Mouse (Mus musculus): Measurements from ENCODE around the gene Mydgf. TPM values are rescaled to one million over a fixed set of nuclear protein-coding genes. Genes with fewer than 3 reads are reported as not detected.

Mydgf gene
- polyA plus RNA-seq, 1 experiment: 86.4 TPM

DNA sequence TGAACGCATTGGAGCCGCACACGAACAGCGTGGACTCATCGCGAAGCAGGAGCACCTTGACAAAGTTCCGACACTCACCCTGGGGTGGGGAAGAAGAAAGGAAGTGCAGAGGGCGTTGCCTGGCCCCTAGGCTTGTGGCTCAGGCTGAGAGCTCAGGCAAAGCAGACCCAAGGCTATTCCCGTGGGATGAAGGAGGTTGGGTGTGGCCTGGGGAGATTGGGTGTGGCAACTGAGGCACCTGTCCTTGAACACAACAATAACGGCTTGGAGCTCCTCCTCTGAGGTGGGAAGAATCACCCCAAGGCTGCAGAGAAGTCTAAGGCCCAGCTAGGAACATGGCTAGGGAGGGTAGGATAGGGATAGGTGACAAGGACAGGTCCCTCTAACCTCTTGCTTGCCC is 52.6 kb downstream of the Mydgf start:
- Histone ChIP-seq H3K27me3 (ENCODE audit: control insufficient read depth, insufficient read depth, low read length) (no peaks in the 10 kb centered on the region), H3K27ac (ENCODE audit: insufficient read depth, low read depth, low read length) (no peak overlapping the region), H3K4me1 (ENCODE audit: control insufficient read depth, insufficient read depth, insufficient read length, low read length) (peaks cover 14% of the 10 kb centered on the region), H3K4me3 (ENCODE audit: low read depth, low read length) (no peak overlapping the region), H3K36me3 (ENCODE audit: control insufficient read depth, insufficient read depth, low read length) (no peaks in the 10 kb centered on the region)
- WGBS: 76% methylated on average over 10 of the region's 10 CpGs
- TF ChIP-seq POLR2A (IDR thresholded peaks at IDR 0.05; ENCODE audit: low read depth, low read length) (no peak), CTCF (IDR thresholded peaks at IDR 0.05; ENCODE audit: extremely low read depth, insufficient read length, insufficient replicate concordance, low read depth, low read length) (no peak)

DNA sequence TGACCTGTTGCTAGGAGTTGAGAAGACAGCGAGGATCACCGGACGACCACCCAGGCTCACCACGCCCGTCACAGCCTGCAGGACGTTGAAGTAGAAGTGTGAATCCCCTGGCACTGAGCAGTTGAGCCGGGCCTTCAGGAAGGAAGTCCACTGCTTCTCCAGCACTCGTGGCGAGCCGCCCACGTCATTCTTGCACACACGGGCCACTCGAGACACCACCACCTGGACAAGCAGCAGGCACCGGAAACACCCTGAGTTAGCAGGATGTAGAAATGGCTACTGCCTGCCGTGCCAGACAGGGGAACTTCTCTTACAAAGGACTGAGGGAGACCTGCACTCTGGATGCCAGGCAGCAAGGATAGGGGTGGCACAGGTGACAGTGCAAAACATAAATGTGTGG is 55.5 kb downstream of the Mydgf start:
- no peak for TF ChIP-seq CTCF (IDR thresholded peaks at IDR 0.05; ENCODE audit: extremely low read depth, insufficient read length, insufficient replicate concordance, low read depth, low read length)
- TF ChIP-seq POLR2A (IDR thresholded peaks at IDR 0.05; ENCODE audit: low read depth, low read length): no peak
- H3K27ac ChIP-seq (ENCODE audit: insufficient read depth, low read depth, low read length): no peak overlapping the region
- no peaks in the 10 kb centered on the region for H3K27me3 ChIP-seq (ENCODE audit: control insufficient read depth, insufficient read depth, low read length)
- peaks cover 9% of the 10 kb centered on the region for H3K4me1 ChIP-seq (ENCODE audit: control insufficient read depth, insufficient read depth, insufficient read length, low read length)
- H3K36me3 ChIP-seq (ENCODE audit: control insufficient read depth, insufficient read depth, low read length): no peaks in the 10 kb centered on the region
- H3K4me3 ChIP-seq (ENCODE audit: low read depth, low read length): no peak overlapping the region
- 71% methylated on average over 15 of the region's 15 CpGs for WGBS

DNA sequence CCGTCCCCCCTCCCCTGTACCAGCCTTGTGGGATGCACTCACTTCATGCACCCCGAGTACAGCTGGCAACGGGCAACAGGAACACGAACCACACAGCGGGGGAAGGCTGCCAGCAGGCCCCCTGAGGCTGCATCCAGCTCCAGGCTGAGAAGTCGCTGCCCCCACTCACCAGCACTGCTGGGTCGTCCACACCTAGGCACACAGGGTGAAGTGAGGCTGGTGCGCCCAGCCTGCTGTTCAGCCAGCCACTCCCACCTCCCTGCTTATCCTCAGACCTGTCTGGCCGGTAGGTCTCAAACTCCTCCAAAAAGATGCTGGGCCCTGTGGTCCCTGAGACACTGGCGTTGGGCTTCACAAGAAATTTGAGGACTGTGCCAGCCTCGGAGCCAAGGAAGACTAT is 57.5 kb downstream of the Mydgf start:
- Histone ChIP-seq H3K27me3 (ENCODE audit: control insufficient read depth, insufficient read depth, low read length) (no peaks in the 10 kb centered on the region), H3K27ac (ENCODE audit: insufficient read depth, low read depth, low read length) (no peak overlapping the region), H3K4me1 (ENCODE audit: control insufficient read depth, insufficient read depth, insufficient read length, low read length) (peaks cover 5% of the 10 kb centered on the region; the same call in 1 of the 2 replicates), H3K4me3 (ENCODE audit: low read depth, low read length) (no peak overlapping the region), H3K36me3 (ENCODE audit: control insufficient read depth, insufficient read depth, low read length) (no peaks in the 10 kb centered on the region)
- no peak for TF ChIP-seq POLR2A (IDR thresholded peaks at IDR 0.05; ENCODE audit: low read depth, low read length)
- no peak for TF ChIP-seq CTCF (IDR thresholded peaks at IDR 0.05; ENCODE audit: extremely low read depth, insufficient read length, insufficient replicate concordance, low read depth, low read length)
- 86% methylated on average over 11 of the region's 11 CpGs for WGBS

Other genes starting within 250 kb of the Mydgf start
- gene Zfp119b, start 234.4 kb downstream of the Mydgf start, polyA plus RNA-seq (2012; rRNA removed): 0.09 TPM in 1 of 2 replicates, not detected in the other
- gene Ebi3, start 231.3 kb downstream of the Mydgf start, polyA plus RNA-seq (2012; rRNA removed): 4.9 and 7.5 TPM in 2 replicates
- gene Yju2, start 224.8 kb downstream of the Mydgf start, polyA plus RNA-seq (2012; rRNA removed): 3.4 and 7.9 TPM in 2 replicates
- 1.1 and 3.4 TPM in 2 replicates for gene Shd, start 213.5 kb downstream of the Mydgf start, polyA plus RNA-seq (2012; rRNA removed)
- 0.83 and 3.2 TPM in 2 replicates for gene Fsd1, start 197.4 kb downstream of the Mydgf start, polyA plus RNA-seq (2012; rRNA removed)
- gene Stap2, start 178.3 kb downstream of the Mydgf start, polyA plus RNA-seq (2012; rRNA removed): 87.8 and 224 TPM in 2 replicates
- gene Mpnd, start 178.2 kb downstream of the Mydgf start, polyA plus RNA-seq (2012; rRNA removed): 129 and 424 TPM in 2 replicates
- gene Sh3gl1, start 147.3 kb downstream of the Mydgf start, polyA plus RNA-seq (2012; rRNA removed): 41.8 and 78.2 TPM in 2 replicates
- 1.9 and 4.1 TPM in 2 replicates for gene Chaf1a, start 143.5 kb downstream of the Mydgf start, polyA plus RNA-seq (2012; rRNA removed)
- gene Ubxn6, start 108.9 kb downstream of the Mydgf start, polyA plus RNA-seq (2012; rRNA removed): 27.4 and 57.1 TPM in 2 replicates
- 23.1 and 24.2 TPM in 2 replicates for gene Hdgfl2, start 104.3 kb downstream of the Mydgf start, polyA plus RNA-seq (2012; rRNA removed)
- gene Plin4, start 74.1 kb downstream of the Mydgf start, polyA plus RNA-seq (2012; rRNA removed): 6.2 and 8.9 TPM in 2 replicates
- 0.04 and 0.05 TPM in 2 replicates for gene Plin5, start 66.3 kb downstream of the Mydgf start, polyA plus RNA-seq (2012; rRNA removed)
- gene Lrg1, start 61.9 kb downstream of the Mydgf start, polyA plus RNA-seq (2012; rRNA removed): 10.6 and 28.7 TPM in 2 replicates
- 6.4 and 12.2 TPM in 2 replicates for gene Sema6b, start 43.6 kb downstream of the Mydgf start, polyA plus RNA-seq (2012; rRNA removed)
- 4.2 and 10.3 TPM in 2 replicates for gene Tnfaip8l1, start 21.4 kb downstream of the Mydgf start, polyA plus RNA-seq (2012; rRNA removed)
- 27.4 and 39.4 TPM in 2 replicates for gene Dpp9, start 35.0 kb upstream of the Mydgf start, polyA plus RNA-seq (2012; rRNA removed)
- 21.3 and 22.9 TPM in 2 replicates for gene Fem1a, start 72.9 kb upstream of the Mydgf start, polyA plus RNA-seq (2012; rRNA removed)
- gene Ticam1, start 92.9 kb upstream of the Mydgf start, polyA plus RNA-seq (2012; rRNA removed): 39.7 and 96.6 TPM in 2 replicates
- gene Plin3, start 109.0 kb upstream of the Mydgf start, polyA plus RNA-seq (2012; rRNA removed): 137 and 299 TPM in 2 replicates
- not detected in 2 replicates for gene Arrdc5, start 116.4 kb upstream of the Mydgf start, polyA plus RNA-seq (2012; rRNA removed)
- gene Uhrf1, start 119.4 kb upstream of the Mydgf start, polyA plus RNA-seq (2012; rRNA removed): 7.6 and 16.3 TPM in 2 replicates
- 20.5 and 38.3 TPM in 2 replicates for gene Kdm4b, start 142.1 kb upstream of the Mydgf start, polyA plus RNA-seq (2012; rRNA removed)